Mouse (Mus musculus) E14TG2a.4 (cell line): ENCODE results near the gene Strn.

Experiments
- CTCF ChIP-seq: conservative IDR thresholded peaks from 2 replicates; pipeline ENCODE4 v1.5.1; 2014; ENCODE audit warnings: low read length
- NANOG ChIP-seq: IDR thresholded peaks from 2 replicates; pipeline ENCODE4 v1.6.1; 2014; ENCODE audit warnings: borderline replicate concordance, low read length, mixed read lengths

DNA sequence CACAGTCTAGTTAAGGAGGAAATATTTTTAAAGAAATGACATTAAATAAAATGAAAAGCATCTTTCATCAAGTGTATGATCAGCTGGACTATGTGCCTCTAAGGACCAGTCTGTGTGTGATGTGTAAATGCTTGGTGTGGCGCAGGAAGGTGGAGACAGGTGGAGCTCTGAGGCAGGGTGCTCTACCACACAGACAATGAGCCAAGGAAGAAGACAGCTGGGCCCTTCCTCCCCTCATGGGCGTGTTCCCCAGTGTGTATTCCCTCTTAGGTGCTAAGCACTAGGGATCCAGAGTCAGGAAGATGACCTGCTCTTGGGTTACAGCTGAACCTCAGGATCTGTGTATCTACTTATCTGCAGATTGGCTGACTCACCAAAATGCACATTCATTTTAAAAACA, 122.5 kb downstream of the Strn start:
- TF ChIP-seq CTCF: no peak
- TF ChIP-seq NANOG: no peak
